Mouse (Mus musculus) kidney, postnatal 14 days (tissue): ENCODE data around the gene Sh3gl2.

Source experiments
- DNase-seq: peaks from one replicate; pipeline ENCODE4 v3.0.0; 2022; ENCODE audit warnings: mixed read lengths

Sh3gl2 gene

DNA sequence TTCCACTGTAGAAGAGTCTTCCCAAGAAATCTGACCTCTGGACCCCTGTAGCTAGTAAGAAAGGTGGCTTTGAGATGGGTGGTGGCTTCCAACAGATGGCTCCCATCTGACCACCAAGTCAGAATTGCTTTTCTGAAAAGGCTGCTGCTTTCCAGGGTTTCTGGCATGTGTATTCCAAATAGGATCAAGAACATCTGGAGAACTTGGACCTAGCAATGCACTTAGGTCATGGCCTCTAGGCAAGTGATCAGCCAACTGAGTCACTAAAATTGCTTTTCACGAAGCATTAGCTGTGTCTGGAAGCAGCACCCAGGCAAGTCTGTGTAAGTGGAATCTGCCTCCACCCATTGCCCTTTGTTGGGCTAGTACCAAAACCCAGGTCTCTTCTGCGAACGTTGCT is 414.3 kb downstream of the Sh3gl2 start:
- DNase-seq = no peak

DNA sequence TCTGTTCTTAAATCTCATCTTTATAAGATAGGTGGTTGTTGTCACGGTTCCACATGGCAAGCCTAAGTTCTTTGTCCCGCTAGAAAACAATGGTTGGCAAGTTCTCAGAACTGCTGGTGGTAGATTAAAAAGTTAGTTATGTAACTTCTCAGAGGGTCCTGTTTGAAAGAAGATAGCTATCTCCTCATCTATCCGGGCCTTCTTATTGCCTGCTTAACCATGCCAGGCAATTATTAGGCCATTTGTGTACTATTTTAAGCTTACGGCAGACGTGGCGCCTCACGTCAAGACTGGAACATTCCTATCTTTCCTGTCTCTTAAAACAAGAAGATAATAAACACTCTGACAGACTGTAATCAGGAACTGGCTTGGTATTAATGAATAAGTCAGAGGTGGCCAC is 424.5 kb downstream of the Sh3gl2 start:
- no peak for DNase-seq

DNA sequence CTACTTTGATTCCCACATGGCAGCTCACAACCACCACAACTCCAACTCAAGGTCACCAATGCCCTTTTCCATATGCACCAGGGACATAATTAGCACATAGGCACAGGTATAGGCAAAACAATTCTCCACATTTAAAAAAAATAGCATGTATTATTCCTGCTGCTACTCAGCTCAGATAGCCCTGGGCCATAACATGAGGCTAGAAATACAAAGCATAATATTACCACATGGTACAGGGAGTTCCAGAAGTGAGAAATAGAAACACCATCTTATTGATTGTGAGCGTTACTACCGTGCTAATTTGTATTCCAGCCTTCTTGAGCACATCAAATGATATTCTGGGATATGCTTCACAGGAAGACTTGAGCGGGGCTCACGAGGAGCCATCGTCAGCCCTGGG is 464.3 kb downstream of the Sh3gl2 start:
- no peak for DNase-seq

DNA sequence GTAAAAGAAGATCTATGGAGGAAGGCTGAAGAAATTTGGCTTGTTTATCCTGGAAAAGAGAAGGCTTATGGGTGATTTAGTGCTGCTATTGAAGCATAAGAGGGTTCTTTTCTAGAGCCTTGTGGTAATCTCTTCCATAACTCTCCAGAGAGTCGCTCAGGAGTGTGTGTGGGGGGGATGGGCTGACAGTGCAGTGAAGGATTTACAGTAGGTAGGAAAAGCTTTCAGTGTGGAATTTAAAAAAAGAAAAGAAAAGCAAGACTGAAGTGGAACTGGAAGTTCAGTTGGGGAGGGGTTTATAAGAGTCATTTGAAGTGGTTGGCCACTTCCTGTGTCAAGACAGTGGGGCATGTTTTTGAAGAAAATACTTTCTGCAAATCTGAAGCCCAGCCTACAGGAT is 464.8 kb downstream of the Sh3gl2 start:
- DNase-seq = no peak

DNA sequence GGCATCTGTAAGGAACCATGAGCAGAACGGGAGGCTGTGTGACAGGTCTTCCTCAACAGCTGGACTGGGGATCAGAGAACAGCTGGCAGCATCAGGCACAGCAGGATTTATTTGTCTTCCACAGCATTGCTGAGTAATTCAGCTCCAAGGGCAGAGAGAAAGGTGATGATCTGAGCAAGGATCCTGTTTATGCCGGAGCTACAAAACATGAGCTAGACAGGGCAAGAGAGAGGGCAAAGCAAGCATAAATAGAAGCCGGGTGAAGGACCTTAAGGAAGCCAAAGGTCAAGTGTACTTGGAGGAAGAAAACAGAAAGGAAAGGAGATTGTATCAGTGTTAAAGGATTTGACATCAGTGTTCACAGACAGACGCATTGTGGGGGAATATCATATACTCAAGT is 467.4 kb downstream of the Sh3gl2 start:
- DNase-seq = peak; percentile 21

DNA sequence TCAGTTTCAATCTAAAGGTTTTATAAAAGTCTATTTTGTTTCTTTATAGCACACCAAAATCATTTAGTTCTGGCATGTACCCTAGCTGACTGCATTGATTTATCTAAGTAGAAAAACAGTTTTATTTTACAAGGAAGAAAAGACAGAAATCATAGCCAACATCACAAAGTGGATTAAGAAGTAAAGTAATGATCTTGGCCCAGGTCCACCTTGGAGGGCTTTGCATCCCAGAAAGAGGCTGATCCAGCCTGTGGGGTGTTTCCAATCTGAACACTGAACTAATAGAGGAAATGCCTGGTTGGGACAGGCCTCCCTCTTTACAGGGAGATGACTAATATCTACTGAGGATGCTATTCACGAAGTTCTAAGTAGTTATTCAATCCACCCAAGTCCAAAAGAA is 472.7 kb downstream of the Sh3gl2 start:
- peak; percentile 15 for DNase-seq

DNA sequence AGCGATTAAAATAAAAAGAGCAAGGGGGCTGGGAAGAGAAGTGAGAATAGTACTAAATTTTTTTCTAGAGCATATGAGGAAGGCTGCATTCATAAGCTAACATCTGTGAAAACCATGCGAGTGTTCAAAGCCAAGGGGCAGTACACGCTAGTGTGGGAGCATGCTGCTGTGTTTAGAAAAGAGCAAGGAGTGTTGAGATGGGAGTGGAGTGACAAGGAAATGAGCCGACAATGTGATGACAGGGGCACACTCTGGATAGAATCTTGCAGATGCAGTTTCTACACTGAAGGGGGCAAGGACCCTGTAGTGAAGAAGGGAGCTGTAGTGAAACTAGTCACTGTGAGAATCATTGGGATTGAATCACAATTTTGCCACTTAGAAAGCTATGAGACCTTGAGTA is 481.2 kb downstream of the Sh3gl2 start:
- DNase-seq = no peak
